ENCODE assay signal across 14 mouse cellular contexts in genomic region chr4:129241898-129242297, GRCm38 (mm10). TPM values are rescaled to one million over a fixed set of nuclear protein-coding genes. Genes with fewer than 3 reads are reported as not detected.
A peak's percentile ranks its signal among the peaks of the same experiment; 100 is the strongest.
DNase-seq lines count a peak whose midpoint lies in the region; ATAC-seq and TF ChIP-seq lines count a peak whose summit lies in the region.
"Had no signal": no experiment of that assay in that cellular context is flagged by ENCODE, and none has a peak within 500 bp of the region (broad histone marks: within the 10 kb centered on the region; RNA-seq: fewer than 3 reads in every experiment).

No protein-coding gene starts in this region.

- no peak for TF ChIP-seq CTCF in E14TG2a.4 (conservative IDR thresholded peaks at IDR 0.05; ENCODE audit: low read length)

- ATAC-seq in forebrain, embryonic 11.5 days (replicated peaks; ENCODE audit: low FRiP score) = no peak
- ATAC-seq in forebrain, embryonic 15.5 days (replicated peaks) = no peak
- no peak for ATAC-seq in forebrain, embryonic 12.5 days (ENCODE audit: low FRiP score)
- peak; percentile 21; the same call in 1 of the 2 replicates for ATAC-seq in limb, embryonic 14.5 days (ENCODE audit: low FRiP score, low read depth)

- H3K9me3 ChIP-seq in forebrain, embryonic 11.5 days (ENCODE audit: control insufficient read depth, low read length) = no peaks in the 10 kb centered on the region
- H3K9me3 ChIP-seq in forebrain, embryonic 15.5 days = no peaks in the 10 kb centered on the region
- H3K9me3 ChIP-seq in E14TG2a.4 (ENCODE audit: low read length) = no peaks in the 10 kb centered on the region
- H3K9me3 ChIP-seq in forebrain, embryonic 12.5 days = no peaks in the 10 kb centered on the region
- H3K9me3 ChIP-seq in limb, embryonic 14.5 days (ENCODE audit: control insufficient read depth, low read length) = no peaks in the 10 kb centered on the region
- H3K9me3 ChIP-seq: heart, embryonic 12.5 days; liver, embryonic 13.5 days had no signal

- H3K27me3 ChIP-seq in forebrain, embryonic 11.5 days (ENCODE audit: control insufficient read depth, insufficient read depth, low read length) = peaks cover 3% of the 10 kb centered on the region; the same call in 1 of the 2 replicates
- H3K27me3 ChIP-seq in forebrain, embryonic 15.5 days = 0 out of 2 replicates have a peak, but pooled peaks cover 7% of the 10 kb centered on the region
- H3K27me3 ChIP-seq in E14TG2a.4 (ENCODE audit: insufficient read depth, low read length) = peaks cover 16% of the 10 kb centered on the region
- H3K27me3 ChIP-seq in forebrain, embryonic 12.5 days = peaks cover 46% of the 10 kb centered on the region
- H3K27me3 ChIP-seq in limb, embryonic 14.5 days (ENCODE audit: control insufficient read depth, insufficient read depth, low read length) = no peaks in the 10 kb centered on the region

- no peak overlapping the region for H3K4me2 ChIP-seq in forebrain, embryonic 11.5 days (ENCODE audit: low read depth, low read length, severe bottlenecking)
- H3K4me2 ChIP-seq in forebrain, embryonic 15.5 days (replicated peaks) = no peak overlapping the region
- H3K4me2 ChIP-seq in forebrain, embryonic 12.5 days = peak overlapping the region; percentile 17; the same call in 1 of the 2 replicates
- no peak overlapping the region for H3K4me2 ChIP-seq in limb, embryonic 14.5 days (replicated peaks; ENCODE audit: low read depth, low read length, severe bottlenecking)
- H3K4me2 ChIP-seq: heart, embryonic 12.5 days; liver, embryonic 13.5 days had no signal

- H3K4me1 ChIP-seq in forebrain, embryonic 11.5 days (replicated peaks; ENCODE audit: control insufficient read depth, insufficient read depth, low read length) = peaks cover 20% of the 10 kb centered on the region
- peaks cover 18% of the 10 kb centered on the region for H3K4me1 ChIP-seq in forebrain, embryonic 15.5 days
- H3K4me1 ChIP-seq in E14TG2a.4 (replicated peaks; ENCODE audit: low read depth, low read length) = peaks cover 91% of the 10 kb centered on the region
- H3K4me1 ChIP-seq in forebrain, embryonic 12.5 days = peaks cover 50% of the 10 kb centered on the region
- peaks cover 34% of the 10 kb centered on the region for H3K4me1 ChIP-seq in limb, embryonic 14.5 days (ENCODE audit: control insufficient read depth, insufficient read depth, low read length)

- 22% methylated on average over 7 of the region's 7 CpGs for WGBS in forebrain, embryonic 11.5 days
- 12% methylated on average over 7 of the region's 7 CpGs for WGBS in forebrain, embryonic 15.5 days
- 12% methylated on average over 6 of the region's 7 CpGs for WGBS in forebrain, embryonic 12.5 days
- 18% methylated on average over 7 of the region's 7 CpGs for WGBS in limb, embryonic 14.5 days

- TF ChIP-seq POLR2A in limb, embryonic 14.5 days (IDR thresholded peaks at IDR 0.05; ENCODE audit: borderline replicate concordance, extremely low read depth, insufficient read depth, insufficient read length) = no peak

- peak; percentile 51 for DNase-seq in forebrain, embryonic 11.5 days (ENCODE audit: low spot score)
- DNase-seq in limb, embryonic 14.5 days (ENCODE audit: low spot score) = peak; percentile 39
- DNase-seq in c-Kit-positive CD71-positive TER-119-positive erythroid progenitor cells, embryonic 14.5 days (ENCODE audit: low spot score) = no peak
- DNase-seq in frontal cortex, postnatal 25 days (ENCODE audit: low spot score in 2 of 2) = no peak
- no peak for DNase-seq in layer of hippocampus, adult 9-10 months (ENCODE audit: low spot score)
- DNase-seq: cerebellum, adult 11 months; kidney, adult 11 months; layer of hippocampus, postnatal 36 days; liver, embryonic 13.5 days; right cerebral cortex, postnatal 14 days had no signal

- peak overlapping the region; percentile 27; the same call in 1 of the 2 replicates for H3K9ac ChIP-seq in forebrain, embryonic 11.5 days (ENCODE audit: low read length)
- no peak overlapping the region for H3K9ac ChIP-seq in forebrain, embryonic 15.5 days (replicated peaks)
- peak overlapping the region; percentile 25; the same call in 1 of the 2 replicates for H3K9ac ChIP-seq in forebrain, embryonic 12.5 days
- 0 out of 2 replicates have a peak overlapping the region, but pooled peaks have one; percentile 12 for H3K9ac ChIP-seq in limb, embryonic 14.5 days (ENCODE audit: low read depth, low read length, severe bottlenecking)
- H3K9ac ChIP-seq: heart, embryonic 12.5 days; liver, embryonic 13.5 days had no signal

- H3K36me3 ChIP-seq in forebrain, embryonic 11.5 days (ENCODE audit: control insufficient read depth, insufficient read depth, low read length) = no peaks in the 10 kb centered on the region
- H3K36me3 ChIP-seq in forebrain, embryonic 15.5 days = no peaks in the 10 kb centered on the region
- H3K36me3 ChIP-seq in E14TG2a.4 (ENCODE audit: insufficient read depth, low read length) = no peaks in the 10 kb centered on the region
- H3K36me3 ChIP-seq in forebrain, embryonic 12.5 days (replicated peaks) = no peaks in the 10 kb centered on the region
- H3K36me3 ChIP-seq in limb, embryonic 14.5 days (ENCODE audit: control insufficient read depth, insufficient read depth, low read length) = no peaks in the 10 kb centered on the region
- H3K36me3 ChIP-seq: heart, embryonic 12.5 days; liver, embryonic 13.5 days had no signal

- H3K27ac ChIP-seq in forebrain, embryonic 11.5 days (ENCODE audit: low read depth, low read length) = no peak overlapping the region
- no peak overlapping the region for H3K27ac ChIP-seq in forebrain, embryonic 15.5 days (replicated peaks)
- H3K27ac ChIP-seq in forebrain, embryonic 12.5 days = peak overlapping the region; percentile 59; the same call in 1 of the 2 replicates
- peak overlapping the region; percentile 71 for H3K27ac ChIP-seq in limb, embryonic 14.5 days (replicated peaks; ENCODE audit: low read depth, low read length)
- H3K27ac ChIP-seq: liver, embryonic 13.5 days had no signal

- H3K4me3 ChIP-seq in forebrain, embryonic 11.5 days (ENCODE audit: low read depth, low read length) = no peak overlapping the region
- H3K4me3 ChIP-seq in forebrain, embryonic 15.5 days = no peak overlapping the region
- H3K4me3 ChIP-seq in E14TG2a.4 (replicated peaks; ENCODE audit: low read length) = peak overlapping the region; percentile 56
- no peak overlapping the region for H3K4me3 ChIP-seq in forebrain, embryonic 12.5 days (replicated peaks)
- no peak overlapping the region for H3K4me3 ChIP-seq in limb, embryonic 14.5 days (replicated peaks; ENCODE audit: low read length)
- H3K4me3 ChIP-seq: heart, embryonic 12.5 days; liver, embryonic 13.5 days had no signal

RNA-seq across cellular contexts. Expression of gene C77080, which starts 19.3 kb away (rescaled TPM):
- polyA plus RNA-seq in forebrain, embryonic 11.5 days (2014; fragmentation: Nextera tagmentation; extraction: Ambion mirVana) = 4.7 and 4.8 TPM in 2 replicates
- 4.1 and 4.5 TPM in 2 replicates for polyA plus RNA-seq in forebrain, embryonic 15.5 days (2015; fragmentation: Nextera tagmentation; extraction: Ambion mirVana)
- 4.4 and 4.7 TPM in 2 replicates for polyA plus RNA-seq in forebrain, embryonic 12.5 days (2016; fragmentation: Nextera tagmentation; extraction: Ambion mirVana)
- polyA plus RNA-seq in limb, embryonic 14.5 days (2012; rRNA removed) = 17.1 and 22.5 TPM in 2 replicates
- polyA plus RNA-seq in limb, embryonic 14.5 days (2014; fragmentation: Nextera tagmentation; extraction: Ambion mirVana) = 7.6 and 9.2 TPM in 2 replicates

RNA-seq across cellular contexts. Expression of gene Sync, which starts 45.5 kb away (rescaled TPM):
- 0.37 and 0.57 TPM in 2 replicates for polyA plus RNA-seq in forebrain, embryonic 11.5 days (2014; fragmentation: Nextera tagmentation; extraction: Ambion mirVana)
- polyA plus RNA-seq in forebrain, embryonic 15.5 days (2015; fragmentation: Nextera tagmentation; extraction: Ambion mirVana) = 0.13 and 0.36 TPM in 2 replicates
- polyA plus RNA-seq in forebrain, embryonic 12.5 days (2016; fragmentation: Nextera tagmentation; extraction: Ambion mirVana) = 0.29 and 0.40 TPM in 2 replicates
- 3.9 and 5.3 TPM in 2 replicates for polyA plus RNA-seq in limb, embryonic 14.5 days (2012; rRNA removed)
- polyA plus RNA-seq in limb, embryonic 14.5 days (2014; fragmentation: Nextera tagmentation; extraction: Ambion mirVana) = 4.6 and 6.1 TPM in 2 replicates

RNA-seq across cellular contexts. Expression of gene Yars, which starts 52.3 kb away (rescaled TPM):
- 113 and 118 TPM in 2 replicates for polyA plus RNA-seq in forebrain, embryonic 11.5 days (2014; fragmentation: Nextera tagmentation; extraction: Ambion mirVana)
- 106 and 115 TPM in 2 replicates for polyA plus RNA-seq in forebrain, embryonic 15.5 days (2015; fragmentation: Nextera tagmentation; extraction: Ambion mirVana)
- 103 TPM in 2 replicates for polyA plus RNA-seq in forebrain, embryonic 12.5 days (2016; fragmentation: Nextera tagmentation; extraction: Ambion mirVana)
- polyA plus RNA-seq in limb, embryonic 14.5 days (2012; rRNA removed) = 37.7 and 50.3 TPM in 2 replicates
- 78.7 and 79.5 TPM in 2 replicates for polyA plus RNA-seq in limb, embryonic 14.5 days (2014; fragmentation: Nextera tagmentation; extraction: Ambion mirVana)

RNA-seq across cellular contexts. Expression of gene S100pbp, which starts 52.4 kb away (rescaled TPM):
- 25.4 and 30.7 TPM in 2 replicates for polyA plus RNA-seq in forebrain, embryonic 11.5 days (2014; fragmentation: Nextera tagmentation; extraction: Ambion mirVana)
- 15.3 and 17.2 TPM in 2 replicates for polyA plus RNA-seq in forebrain, embryonic 15.5 days (2015; fragmentation: Nextera tagmentation; extraction: Ambion mirVana)
- polyA plus RNA-seq in forebrain, embryonic 12.5 days (2016; fragmentation: Nextera tagmentation; extraction: Ambion mirVana) = 26.2 and 31.6 TPM in 2 replicates
- polyA plus RNA-seq in limb, embryonic 14.5 days (2012; rRNA removed) = 59.9 and 67.7 TPM in 2 replicates
- 14.9 and 19.9 TPM in 2 replicates for polyA plus RNA-seq in limb, embryonic 14.5 days (2014; fragmentation: Nextera tagmentation; extraction: Ambion mirVana)

Comparison
In these comparisons a context has a peak if more than half of its experiments do, and no peak if none do; other contexts are left out.
1. H3K27ac ChIP-seq: peak in forebrain, embryonic 12.5 days (single experiment) and limb, embryonic 14.5 days (single experiment); none in forebrain, embryonic 11.5 days (single experiment) and forebrain, embryonic 15.5 days (single experiment).
2. DNase-seq: peak in forebrain, embryonic 11.5 days (single experiment) and limb, embryonic 14.5 days (single experiment); none in c-Kit-positive CD71-positive TER-119-positive erythroid progenitor cells, embryonic 14.5 days (single experiment), frontal cortex, postnatal 25 days (0 of 2) and layer of hippocampus, adult 9-10 months (single experiment).